Mouse (Mus musculus): ENCODE results near the gene Inpp5d. TPM values are rescaled to one million over a fixed set of nuclear protein-coding genes. Genes with fewer than 3 reads are reported as not detected.
A peak's percentile ranks its signal among the peaks of the same experiment; 100 is the strongest.

The Inpp5d gene
- polyA plus RNA-seq, 1 experiment from 2014 or later = 4.3 TPM

GRCm38 (mm10) chr1:87614576-87615295, 5.4 kb upstream of the Inpp5d start:
- no peak for ATAC-seq (replicated peaks; ENCODE audit: insufficient number of reproducible peaks, low FRiP score, low TSS enrichment)
- Histone ChIP-seq H3K27me3 (ENCODE audit: control insufficient read depth, insufficient read depth, low read length) (no peaks in the 10 kb centered on the region), H3K4me1 (ENCODE audit: control insufficient read depth, insufficient read depth, low read length) (no peaks in the 10 kb centered on the region), H3K36me3 (ENCODE audit: control insufficient read depth, insufficient read depth, low read length) (no peaks in the 10 kb centered on the region), H3K4me2 (no peak overlapping the region), H3K4me3 (ENCODE audit: low read depth, low read length) (no peak overlapping the region), H3K9ac (ENCODE audit: low read depth, low read length) (no peak overlapping the region), H3K9me3 (replicated peaks; ENCODE audit: control insufficient read depth, low read length) (no peaks in the 10 kb centered on the region), H3K27ac (ENCODE audit: low read depth, low read length) (no peak overlapping the region)
- WGBS (ENCODE audit: insufficient replicate concordance) = 80% methylated on average over 2 of the region's 2 CpGs

- Histone ChIP-seq H3K9me3 (replicated peaks; ENCODE audit: control insufficient read depth, low read length) (no peaks in the 10 kb centered on the region), H3K4me2 (peak overlapping the region; percentile 48), H3K9ac (ENCODE audit: low read depth, low read length) (peak overlapping the region; percentile 2; the same call in 1 of the 2 replicates), H3K36me3 (ENCODE audit: control insufficient read depth, insufficient read depth, low read length) (no peaks in the 10 kb centered on the region), H3K4me1 (ENCODE audit: control insufficient read depth, insufficient read depth, low read length) (peaks cover 3% of the 10 kb centered on the region; the same call in 1 of the 2 replicates), H3K4me3 (ENCODE audit: low read depth, low read length) (peak overlapping the region; percentile 29), H3K27me3 (ENCODE audit: control insufficient read depth, insufficient read depth, low read length) (no peaks in the 10 kb centered on the region), H3K27ac (ENCODE audit: low read depth, low read length) (0 out of 2 replicates have a peak overlapping the region, but pooled peaks have one; percentile 0)
- 0 out of 2 replicates have a peak, but pooled peaks have one; percentile 31 for ATAC-seq (replicated peaks; ENCODE audit: insufficient number of reproducible peaks, low FRiP score, low TSS enrichment)
- 64% methylated on average over 6 of the region's 6 CpGs for WGBS (ENCODE audit: insufficient replicate concordance)
Measured at GRCm38 (mm10) chr1:87620693-87621092, 581 bp downstream of the Inpp5d start.

- Histone ChIP-seq H3K27me3 (ENCODE audit: control insufficient read depth, insufficient read depth, low read length) (no peaks in the 10 kb centered on the region), H3K4me2 (peak overlapping the region; percentile 48), H3K9me3 (replicated peaks; ENCODE audit: control insufficient read depth, low read length) (no peaks in the 10 kb centered on the region), H3K27ac (ENCODE audit: low read depth, low read length) (no peak overlapping the region), H3K9ac (ENCODE audit: low read depth, low read length) (peak overlapping the region; percentile 2; the same call in 1 of the 2 replicates), H3K4me1 (ENCODE audit: control insufficient read depth, insufficient read depth, low read length) (peaks cover 3% of the 10 kb centered on the region; the same call in 1 of the 2 replicates), H3K36me3 (ENCODE audit: control insufficient read depth, insufficient read depth, low read length) (no peaks in the 10 kb centered on the region), H3K4me3 (ENCODE audit: low read depth, low read length) (no peak overlapping the region)
- ATAC-seq (replicated peaks; ENCODE audit: insufficient number of reproducible peaks, low FRiP score, low TSS enrichment) = no peak
- WGBS (ENCODE audit: insufficient replicate concordance) = 67% methylated on average over 9 of the region's 9 CpGs
Measured at GRCm38 (mm10) chr1:87621146-87621857, 1.2 kb downstream of the Inpp5d start.

- 69% methylated on average over 3 of the region's 3 CpGs for WGBS (ENCODE audit: insufficient replicate concordance)
- ATAC-seq (replicated peaks; ENCODE audit: insufficient number of reproducible peaks, low FRiP score, low TSS enrichment) = no peak
- Histone ChIP-seq H3K4me2 (peak overlapping the region; percentile 48; the same call in 1 of the 2 replicates), H3K27me3 (ENCODE audit: control insufficient read depth, insufficient read depth, low read length) (no peaks in the 10 kb centered on the region), H3K9me3 (replicated peaks; ENCODE audit: control insufficient read depth, low read length) (no peaks in the 10 kb centered on the region), H3K4me1 (ENCODE audit: control insufficient read depth, insufficient read depth, low read length) (peaks cover 7% of the 10 kb centered on the region), H3K9ac (ENCODE audit: low read depth, low read length) (no peak overlapping the region), H3K36me3 (ENCODE audit: control insufficient read depth, insufficient read depth, low read length) (no peaks in the 10 kb centered on the region), H3K4me3 (ENCODE audit: low read depth, low read length) (no peak overlapping the region), H3K27ac (ENCODE audit: low read depth, low read length) (no peak overlapping the region)
Measured at GRCm38 (mm10) chr1:87621858-87622279, 1.8 kb downstream of the Inpp5d start.

- H3K9ac ChIP-seq (ENCODE audit: low read depth, low read length) = no peak overlapping the region
- H3K4me3 ChIP-seq (ENCODE audit: low read depth, low read length) = no peak overlapping the region
- H3K27ac ChIP-seq (ENCODE audit: low read depth, low read length) = no peak overlapping the region
- no peak overlapping the region for H3K4me2 ChIP-seq
- H3K36me3 ChIP-seq (ENCODE audit: control insufficient read depth, insufficient read depth, low read length) = no peaks in the 10 kb centered on the region
- 15% methylated on average over 1 of the region's 1 CpGs for WGBS (ENCODE audit: insufficient replicate concordance)
- H3K27me3 ChIP-seq (ENCODE audit: control insufficient read depth, insufficient read depth, low read length) = no peaks in the 10 kb centered on the region
- ATAC-seq (replicated peaks; ENCODE audit: insufficient number of reproducible peaks, low FRiP score, low TSS enrichment) = no peak
- H3K4me1 ChIP-seq (ENCODE audit: control insufficient read depth, insufficient read depth, low read length) = peaks cover 10% of the 10 kb centered on the region
- H3K9me3 ChIP-seq (replicated peaks; ENCODE audit: control insufficient read depth, low read length) = no peaks in the 10 kb centered on the region
Measured at GRCm38 (mm10) chr1:87623977-87624666, 4.0 kb downstream of the Inpp5d start.

- no peak for ATAC-seq (replicated peaks; ENCODE audit: insufficient number of reproducible peaks, low FRiP score, low TSS enrichment)
- no peaks in the 10 kb centered on the region for H3K27me3 ChIP-seq (ENCODE audit: control insufficient read depth, insufficient read depth, low read length)
- H3K36me3 ChIP-seq (ENCODE audit: control insufficient read depth, insufficient read depth, low read length) = no peaks in the 10 kb centered on the region
- no peak overlapping the region for H3K27ac ChIP-seq (ENCODE audit: low read depth, low read length)
- no peaks in the 10 kb centered on the region for H3K9me3 ChIP-seq (replicated peaks; ENCODE audit: control insufficient read depth, low read length)
- peaks cover 10% of the 10 kb centered on the region for H3K4me1 ChIP-seq (ENCODE audit: control insufficient read depth, insufficient read depth, low read length)
- WGBS (ENCODE audit: insufficient replicate concordance) = 82% methylated on average over 2 of the region's 2 CpGs
- H3K4me3 ChIP-seq (ENCODE audit: low read depth, low read length) = no peak overlapping the region
- H3K9ac ChIP-seq (ENCODE audit: low read depth, low read length) = no peak overlapping the region
- no peak overlapping the region for H3K4me2 ChIP-seq
Measured at GRCm38 (mm10) chr1:87624826-87625225, 4.7 kb downstream of the Inpp5d start.

GRCm38 (mm10) chr1:87625254-87626025, 5.3 kb downstream of the Inpp5d start:
- Histone ChIP-seq H3K4me1 (ENCODE audit: control insufficient read depth, insufficient read depth, low read length) (peaks cover 9% of the 10 kb centered on the region), H3K4me2 (no peak overlapping the region)
- WGBS (ENCODE audit: insufficient replicate concordance) = 87% methylated on average over 6 of the region's 6 CpGs

GRCm38 (mm10) chr1:87626344-87626743, 6.2 kb downstream of the Inpp5d start:
- 17% methylated on average over 2 of the region's 2 CpGs for WGBS (ENCODE audit: insufficient replicate concordance)
- Histone ChIP-seq H3K4me2 (no peak overlapping the region), H3K9me3 (replicated peaks; ENCODE audit: control insufficient read depth, low read length) (no peaks in the 10 kb centered on the region), H3K9ac (ENCODE audit: low read depth, low read length) (no peak overlapping the region), H3K36me3 (ENCODE audit: control insufficient read depth, insufficient read depth, low read length) (no peaks in the 10 kb centered on the region), H3K4me3 (ENCODE audit: low read depth, low read length) (no peak overlapping the region), H3K27ac (ENCODE audit: low read depth, low read length) (peak overlapping the region; percentile 22; the same call in 1 of the 2 replicates), H3K27me3 (ENCODE audit: control insufficient read depth, insufficient read depth, low read length) (no peaks in the 10 kb centered on the region), H3K4me1 (ENCODE audit: control insufficient read depth, insufficient read depth, low read length) (peaks cover 6% of the 10 kb centered on the region)
- peak; percentile 52; the same call in 1 of the 2 replicates for ATAC-seq (replicated peaks; ENCODE audit: insufficient number of reproducible peaks, low FRiP score, low TSS enrichment)

More at GRCm38 (mm10) chr1:87625254-87626025, 5.3 kb downstream of the Inpp5d start:
- Histone ChIP-seq H3K27me3 (ENCODE audit: control insufficient read depth, insufficient read depth, low read length) (no peaks in the 10 kb centered on the region), H3K9me3 (replicated peaks; ENCODE audit: control insufficient read depth, low read length) (no peaks in the 10 kb centered on the region), H3K36me3 (ENCODE audit: control insufficient read depth, insufficient read depth, low read length) (no peaks in the 10 kb centered on the region), H3K27ac (ENCODE audit: low read depth, low read length) (no peak overlapping the region), H3K4me3 (ENCODE audit: low read depth, low read length) (no peak overlapping the region), H3K9ac (ENCODE audit: low read depth, low read length) (no peak overlapping the region)
- ATAC-seq (replicated peaks; ENCODE audit: insufficient number of reproducible peaks, low FRiP score, low TSS enrichment) = no peak
